Mouse (Mus musculus) G1E-ER4 (cell line): ENCODE data around the gene 4931440F15Rik. TPM values are rescaled to one million over a fixed set of nuclear protein-coding genes. Genes with fewer than 3 reads are reported as not detected.

Experiments used
- GATA1 ChIP-seq: IDR thresholded peaks from one replicate; pipeline ENCODE4 v1.8.0; 2012; ENCODE audit warnings: low read length, inconsistent platforms
- polyA plus RNA-seq: library from polyadenylated mRNA; stranded (reverse); fragments of >175 nt; gene quantifications from 2 replicates; pipeline ENCODE4 v1.2.3, GENCODE M21; 2012

4931440F15Rik gene
- polyA plus RNA-seq, 1 experiment: not detected

GRCm38 (mm10) chr11:29808173-29808980 is 17.1 kb downstream of the 4931440F15Rik start:
- TF ChIP-seq GATA1: no peak

GRCm38 (mm10) chr11:29807325-29807724 is 18.1 kb downstream of the 4931440F15Rik start:
- no peak for TF ChIP-seq GATA1

- no peak for TF ChIP-seq GATA1
These were observed 23.7 kb downstream of the 4931440F15Rik start for GRCm38 (mm10) chr11:29801432-29802427.

- no peak for TF ChIP-seq GATA1
These were observed 25.6 kb downstream of the 4931440F15Rik start for GRCm38 (mm10) chr11:29799839-29800238.

- no peak for TF ChIP-seq GATA1
These were observed 30.4 kb downstream of the 4931440F15Rik start for GRCm38 (mm10) chr11:29795106-29795505.

- no peak for TF ChIP-seq GATA1
These were observed 31.0 kb downstream of the 4931440F15Rik start for GRCm38 (mm10) chr11:29794475-29794874.

GRCm38 (mm10) chr11:29790796-29791195 is 34.7 kb downstream of the 4931440F15Rik start:
- no peak for TF ChIP-seq GATA1

- TF ChIP-seq GATA1: no peak
These were observed 36.4 kb downstream of the 4931440F15Rik start for GRCm38 (mm10) chr11:29788921-29789638.

GRCm38 (mm10) chr11:29788499-29788898 is 37.0 kb downstream of the 4931440F15Rik start:
- TF ChIP-seq GATA1: no peak

GRCm38 (mm10) chr11:29787473-29787872 is 38.0 kb downstream of the 4931440F15Rik start:
- TF ChIP-seq GATA1: no peak

GRCm38 (mm10) chr11:29786583-29787219 is 38.8 kb downstream of the 4931440F15Rik start:
- TF ChIP-seq GATA1: no peak

- no peak for TF ChIP-seq GATA1
These were observed 46.0 kb downstream of the 4931440F15Rik start for GRCm38 (mm10) chr11:29779409-29780026.

GRCm38 (mm10) chr11:29778936-29779335 is 46.5 kb downstream of the 4931440F15Rik start:
- no peak for TF ChIP-seq GATA1

- no peak for TF ChIP-seq GATA1
These were observed 47.5 kb downstream of the 4931440F15Rik start for GRCm38 (mm10) chr11:29777964-29778363.
